Mouse (Mus musculus) spleen, postnatal 36 days (tissue): ENCODE data around the gene Apol6.
"Not testable (repeated sequence)": the region's sequence is repeated elsewhere in the genome, so short reads cannot be mapped to it uniquely, and the experiment has no call there.

ENCODE experiments used
- DNase-seq, 2 experiments: peaks; one replicate each; pipeline ENCODE4 v3.0.0; 2022; ENCODE audit warnings: low spot score in 2 of 2, mixed read lengths in 1 of 2

The Apol6 gene

GRCm38 (mm10) chr15:77031271-77031670, 13.3 kb upstream of the Apol6 start:
- DNase-seq, result no peak

- no peak for DNase-seq
Measured at GRCm38 (mm10) chr15:77034526-77034925, 10.0 kb upstream of the Apol6 start.

- DNase-seq, result no peak
Measured at GRCm38 (mm10) chr15:77035643-77036042, 8.9 kb upstream of the Apol6 start.

- no peak for DNase-seq
Measured at GRCm38 (mm10) chr15:77036320-77036988, 8.1 kb upstream of the Apol6 start.

GRCm38 (mm10) chr15:77036989-77037277, 7.6 kb upstream of the Apol6 start:
- DNase-seq, result no peak

- no peak for DNase-seq
Measured at GRCm38 (mm10) chr15:77037278-77038161, 7.0 kb upstream of the Apol6 start.

- no peak for DNase-seq
Measured at GRCm38 (mm10) chr15:77039211-77039700, 5.3 kb upstream of the Apol6 start.

- DNase-seq, result no peak
Measured at GRCm38 (mm10) chr15:77040784-77041183, 3.7 kb upstream of the Apol6 start.

- DNase-seq, result no peak
Measured at GRCm38 (mm10) chr15:77045609-77046008, 1.1 kb downstream of the Apol6 start.

GRCm38 (mm10) chr15:77050570-77050969, 6.0 kb downstream of the Apol6 start, which contains the start of gene Mb:
Gene Mb, minus strand, starts transcription at chr15:77050670.
- DNase-seq, result no peak

- DNase-seq, result no peak
Measured at GRCm38 (mm10) chr15:77052176-77052575, 7.6 kb downstream of the Apol6 start.

- no peak for DNase-seq
Measured at GRCm38 (mm10) chr15:77053021-77053420, 8.5 kb downstream of the Apol6 start.

- DNase-seq, result no peak
Measured at GRCm38 (mm10) chr15:77054611-77055175, 10.2 kb downstream of the Apol6 start.

GRCm38 (mm10) chr15:77056001-77056790, 11.7 kb downstream of the Apol6 start:
- DNase-seq, result no peak

- DNase-seq, result no peak
Measured at GRCm38 (mm10) chr15:77056791-77057051, 12.2 kb downstream of the Apol6 start.

GRCm38 (mm10) chr15:77058566-77058965, 14.0 kb downstream of the Apol6 start:
- no peak for DNase-seq

- DNase-seq, result not testable (repeated sequence)
Measured at GRCm38 (mm10) chr15:77059416-77059815, 14.9 kb downstream of the Apol6 start.

- no peak for DNase-seq
Measured at GRCm38 (mm10) chr15:77062746-77063145, 18.2 kb downstream of the Apol6 start.

- DNase-seq, result no peak
Measured at GRCm38 (mm10) chr15:77065259-77065852, 20.8 kb downstream of the Apol6 start.

GRCm38 (mm10) chr15:77066233-77066632, 21.7 kb downstream of the Apol6 start:
- DNase-seq, result no peak

- DNase-seq, result no peak
Measured at GRCm38 (mm10) chr15:77068439-77068861, 23.9 kb downstream of the Apol6 start.

- no peak for DNase-seq
Measured at GRCm38 (mm10) chr15:77069019-77069418, 24.5 kb downstream of the Apol6 start.
